Mouse (Mus musculus): ENCODE results near the gene Ap3m1. TPM values are rescaled to one million over a fixed set of nuclear protein-coding genes. Genes with fewer than 3 reads are reported as not detected.

Gene Ap3m1
- total RNA-seq, 2 experiments from 2014 or later = 72.5 to 74.6 TPM

- DNase-seq = no peak
Observed at GRCm38 (mm10) chr14:21073981-21074380, 21.7 kb upstream of the Ap3m1 start.

- DNase-seq = no peak
Observed at GRCm38 (mm10) chr14:21069594-21069993, 17.3 kb upstream of the Ap3m1 start.

- no peak for DNase-seq
Observed at GRCm38 (mm10) chr14:21065490-21066162, 13.3 kb upstream of the Ap3m1 start.

GRCm38 (mm10) chr14:21064321-21064720 lies 12.0 kb upstream of the Ap3m1 start:
- DNase-seq = no peak

- no peak for DNase-seq
Observed at GRCm38 (mm10) chr14:21062766-21063513, 10.6 kb upstream of the Ap3m1 start.

- DNase-seq = no peak
Observed at GRCm38 (mm10) chr14:21058972-21059371, 6.7 kb upstream of the Ap3m1 start.

GRCm38 (mm10) chr14:21053586-21053985 lies 1.3 kb upstream of the Ap3m1 start:
- no peak for DNase-seq

- no peak for DNase-seq
Observed at GRCm38 (mm10) chr14:21053151-21053550, 843 bp upstream of the Ap3m1 start.

GRCm38 (mm10) chr14:21052781-21053130 lies 448 bp upstream of the Ap3m1 start:
- DNase-seq = peak; percentile 80

GRCm38 (mm10) chr14:21051380-21052111 lies 762 bp downstream of the Ap3m1 start:
- DNase-seq = no peak

GRCm38 (mm10) chr14:21050734-21051133 lies 1.6 kb downstream of the Ap3m1 start:
- peak; percentile 37 for DNase-seq

GRCm38 (mm10) chr14:21048879-21049278 lies 3.4 kb downstream of the Ap3m1 start:
- DNase-seq = peak; percentile 66

- DNase-seq = no peak
Observed at GRCm38 (mm10) chr14:21047840-21048239, 4.5 kb downstream of the Ap3m1 start.

GRCm38 (mm10) chr14:21039623-21040022 lies 12.7 kb downstream of the Ap3m1 start:
- DNase-seq = no peak

- no peak for DNase-seq
Observed at GRCm38 (mm10) chr14:21039077-21039476, 13.2 kb downstream of the Ap3m1 start.

GRCm38 (mm10) chr14:21034791-21035190 lies 17.5 kb downstream of the Ap3m1 start:
- DNase-seq = no peak

- no peak for DNase-seq
Observed at GRCm38 (mm10) chr14:21034271-21034670, 18.0 kb downstream of the Ap3m1 start.

- peak; percentile 56 for DNase-seq
Observed at GRCm38 (mm10) chr14:21031783-21032511, 20.4 kb downstream of the Ap3m1 start.

- no peak for DNase-seq
Observed at GRCm38 (mm10) chr14:21029025-21029659, 23.2 kb downstream of the Ap3m1 start.

GRCm38 (mm10) chr14:21027542-21027941 lies 24.8 kb downstream of the Ap3m1 start:
- DNase-seq = no peak

- no peak for DNase-seq
Observed at GRCm38 (mm10) chr14:21020435-21020834, 31.9 kb downstream of the Ap3m1 start.

GRCm38 (mm10) chr14:21018977-21019376 lies 33.3 kb downstream of the Ap3m1 start:
- DNase-seq = no peak

All from adrenal gland, postnatal 10 days (tissue).